Mouse (Mus musculus): Measurements from ENCODE around the gene Gm8720.
"Not testable (repeated sequence)": the region's sequence is repeated elsewhere in the genome, so short reads cannot be mapped to it uniquely, and the experiment has no call there.

Gm8720 gene

GRCm38 (mm10) chr7:23067356-23067755, at the start of gene Gm8720:
Gm8720 (minus strand) TSS chr7:23067456.
- DNase-seq (ENCODE audit: low read depth, low spot score) = not testable (repeated sequence)

GRCm38 (mm10) chr7:23055240-23055639, 12.0 kb downstream of the Gm8720 start, which contains the start of gene Vmn1r163:
Vmn1r163 (plus strand) TSS chr7:23055540.
- not testable (repeated sequence) for DNase-seq (ENCODE audit: low read depth, low spot score)

- DNase-seq (ENCODE audit: low read depth, low spot score) = not testable (repeated sequence)
Observed at GRCm38 (mm10) chr7:23019823-23020222, 47.4 kb downstream of the Gm8720 start, which contains the start of gene Gm4216. Gm4216 (minus strand) TSS chr7:23019923.
